Mouse (Mus musculus): ENCODE measurements around the gene Ackr3. TPM values are rescaled to one million over a fixed set of nuclear protein-coding genes. Genes with fewer than 3 reads are reported as not detected.

Ackr3 gene
- polyA plus RNA-seq, 1 experiment from 2014 or later, result 48.5 TPM

DNA sequence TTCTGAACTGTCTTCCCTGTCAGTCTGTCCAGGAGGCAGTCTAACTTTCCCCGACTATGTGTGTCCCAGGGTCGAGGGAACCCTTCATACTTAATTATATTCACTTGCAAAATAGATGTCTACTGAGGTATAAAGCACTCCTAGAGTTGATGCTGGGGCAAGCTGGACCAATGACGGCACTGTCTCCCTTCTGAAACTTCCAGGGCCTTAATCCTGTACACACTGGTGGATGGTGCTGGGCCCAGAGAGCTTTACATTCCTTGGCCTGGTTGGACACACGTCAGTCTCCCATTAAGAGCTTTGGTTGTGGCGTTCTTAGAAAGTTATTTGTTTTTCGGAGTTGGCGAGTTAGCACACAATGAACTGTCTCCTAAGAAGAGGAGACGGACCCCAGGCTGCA lies 42.3 kb downstream of the Ackr3 start:
- WGBS, result 69% methylated on average over 8 of the region's 8 CpGs
- H3K4me1 ChIP-seq, result peaks cover 25% of the 10 kb centered on the region
- H3K27ac ChIP-seq, result no peak overlapping the region

DNA sequence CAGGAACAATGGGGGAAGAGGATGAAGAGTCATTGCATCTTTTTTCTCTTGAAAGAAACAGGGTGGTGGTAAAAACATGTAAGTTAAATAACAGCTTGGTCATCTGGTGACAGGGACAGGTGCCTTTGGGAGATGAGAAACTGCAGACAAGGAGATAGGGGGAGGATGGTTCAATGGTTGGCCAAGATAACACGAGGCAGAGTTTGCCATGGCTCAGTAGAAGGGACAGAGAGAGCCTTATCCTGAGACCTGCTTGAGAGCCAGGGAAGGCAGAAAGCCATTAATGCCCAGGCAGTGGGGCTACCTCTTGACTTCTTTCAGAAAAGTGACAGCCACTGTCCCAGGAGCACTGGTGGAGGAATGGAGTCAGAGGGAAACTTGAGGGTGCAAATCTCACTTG lies 43.0 kb downstream of the Ackr3 start:
- H3K36me3 ChIP-seq, result no peaks in the 10 kb centered on the region
- no peaks in the 10 kb centered on the region for H3K27me3 ChIP-seq
- H3K27ac ChIP-seq, result no peak overlapping the region
- no peak for ATAC-seq (ENCODE audit: insufficient number of reproducible peaks, insufficient read depth, low FRiP score, low TSS enrichment, low read depth)
- 78% methylated on average over 1 of the region's 1 CpGs for WGBS
- H3K4me3 ChIP-seq, result no peak overlapping the region
- peaks cover 33% of the 10 kb centered on the region for H3K4me1 ChIP-seq
- H3K4me2 ChIP-seq, result no peak overlapping the region
- H3K9me3 ChIP-seq, result no peaks in the 10 kb centered on the region
- no peak overlapping the region for H3K9ac ChIP-seq

More for the DNA sequence above, 42.3 kb downstream of the Ackr3 start:
- Histone ChIP-seq H3K4me3 (no peak overlapping the region), H3K27me3 (no peaks in the 10 kb centered on the region), H3K4me2 (no peak overlapping the region), H3K9ac (no peak overlapping the region), H3K9me3 (no peaks in the 10 kb centered on the region), H3K36me3 (no peaks in the 10 kb centered on the region)
- ATAC-seq (ENCODE audit: insufficient number of reproducible peaks, insufficient read depth, low FRiP score, low TSS enrichment, low read depth), result no peak

- Histone ChIP-seq H3K4me2 (no peak overlapping the region), H3K9me3 (no peaks in the 10 kb centered on the region), H3K36me3 (no peaks in the 10 kb centered on the region), H3K4me3 (no peak overlapping the region), H3K27ac (no peak overlapping the region), H3K27me3 (no peaks in the 10 kb centered on the region), H3K4me1 (peaks cover 35% of the 10 kb centered on the region), H3K9ac (no peak overlapping the region)
- WGBS, result 71% methylated on average over 4 of the region's 4 CpGs
- no peak for ATAC-seq (ENCODE audit: insufficient number of reproducible peaks, insufficient read depth, low FRiP score, low TSS enrichment, low read depth)
These were observed 43.5 kb downstream of the Ackr3 start for GRCm38 (mm10) chr1:90247234-90247633.

DNA sequence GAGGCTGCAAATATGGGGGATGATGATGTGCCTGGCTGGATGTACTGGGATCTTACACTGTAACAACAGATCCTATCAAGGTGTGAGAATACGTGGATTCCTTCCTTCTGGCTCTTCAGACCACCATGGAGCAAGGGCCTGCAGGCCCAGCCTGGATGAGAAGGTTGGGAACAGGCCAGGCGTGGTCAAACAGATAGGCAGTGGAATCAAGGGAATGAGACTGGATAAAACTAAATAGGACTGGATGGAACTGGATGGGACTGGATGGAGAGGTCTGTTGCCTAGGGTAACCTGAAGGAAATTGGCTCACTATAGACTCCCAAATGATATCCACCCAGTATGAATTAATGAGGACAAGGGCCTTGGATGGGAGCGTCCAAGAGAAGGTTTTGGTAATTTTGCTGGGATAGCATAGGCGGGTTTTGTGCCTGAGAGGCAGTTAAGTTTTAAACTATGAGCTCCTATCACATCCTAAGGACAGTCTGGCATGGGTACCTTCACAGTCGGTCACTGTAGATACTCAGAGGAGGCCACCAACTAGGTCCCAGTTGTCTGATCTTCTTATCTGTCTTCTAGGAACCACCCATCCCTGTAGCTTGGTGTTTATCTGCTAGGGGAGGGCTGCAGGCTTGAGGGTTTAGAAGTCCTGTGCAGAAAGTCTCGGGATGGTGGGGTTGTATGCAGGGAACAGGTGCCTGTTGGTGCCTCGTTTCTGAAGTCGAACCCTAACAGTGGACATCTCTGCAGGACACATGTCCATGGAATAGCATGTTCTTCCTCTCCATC lies 44.2 kb downstream of the Ackr3 start:
- Histone ChIP-seq H3K4me1 (peaks cover 42% of the 10 kb centered on the region), H3K4me3 (no peak overlapping the region), H3K9me3 (no peaks in the 10 kb centered on the region), H3K27ac (no peak overlapping the region), H3K4me2 (no peak overlapping the region), H3K36me3 (no peaks in the 10 kb centered on the region), H3K27me3 (no peaks in the 10 kb centered on the region), H3K9ac (no peak overlapping the region)
- no peak for ATAC-seq (ENCODE audit: insufficient number of reproducible peaks, insufficient read depth, low FRiP score, low TSS enrichment, low read depth)
- WGBS, result 88% methylated on average over 8 of the region's 8 CpGs

DNA sequence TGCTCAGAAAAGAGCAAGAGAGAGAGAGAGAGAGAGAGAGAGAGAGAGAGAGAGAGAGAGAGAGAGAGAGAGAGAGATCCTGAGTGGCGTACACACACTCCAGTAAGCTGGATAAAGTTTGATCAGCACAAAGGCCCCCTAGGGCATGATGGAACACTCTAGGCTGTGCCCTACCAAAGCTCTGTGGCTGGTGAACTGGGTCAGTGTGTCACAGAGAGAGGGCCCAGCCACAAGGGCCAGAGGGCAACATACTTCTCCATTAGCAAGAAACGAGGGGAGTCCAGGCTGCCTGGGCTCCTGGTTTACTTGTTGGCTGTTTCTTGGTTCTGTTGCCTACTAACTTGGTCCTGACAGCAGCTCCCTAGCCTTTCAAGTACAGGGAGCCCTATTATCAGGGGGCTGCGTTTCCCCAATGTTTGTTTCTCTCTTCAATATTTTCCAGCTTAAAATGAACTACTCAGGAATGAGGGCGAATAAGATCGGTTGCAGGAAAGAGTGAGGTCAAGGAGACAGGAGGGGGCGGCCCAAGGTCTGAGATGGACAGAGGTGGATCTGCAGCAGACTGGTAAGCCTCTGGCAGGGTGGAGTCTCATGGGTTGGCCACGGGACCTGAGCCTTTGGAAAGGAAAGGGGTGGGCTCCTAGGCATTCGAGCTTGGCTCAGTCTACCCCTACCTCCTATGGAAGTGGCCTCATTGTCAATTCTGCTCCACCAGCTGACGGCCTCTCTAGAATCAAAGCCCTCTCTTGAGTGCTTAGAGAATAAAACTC lies 45.4 kb downstream of the Ackr3 start:
- 77% methylated on average over 9 of the region's 9 CpGs for WGBS

GRCm38 (mm10) chr1:90250419-90250818 lies 46.6 kb downstream of the Ackr3 start:
- no peaks in the 10 kb centered on the region for H3K9me3 ChIP-seq
- no peak overlapping the region for H3K27ac ChIP-seq
- ATAC-seq (ENCODE audit: insufficient number of reproducible peaks, insufficient read depth, low FRiP score, low TSS enrichment, low read depth), result no peak
- H3K9ac ChIP-seq, result no peak overlapping the region
- H3K4me1 ChIP-seq, result peaks cover 45% of the 10 kb centered on the region
- H3K27me3 ChIP-seq, result no peaks in the 10 kb centered on the region
- H3K4me2 ChIP-seq, result no peak overlapping the region
- no peak overlapping the region for H3K4me3 ChIP-seq
- no peaks in the 10 kb centered on the region for H3K36me3 ChIP-seq
- WGBS, result 75% methylated on average over 6 of the region's 6 CpGs

More for the DNA sequence above, 45.4 kb downstream of the Ackr3 start:
- H3K4me2 ChIP-seq, result no peak overlapping the region
- H3K4me3 ChIP-seq, result no peak overlapping the region
- no peaks in the 10 kb centered on the region for H3K36me3 ChIP-seq
- peaks cover 47% of the 10 kb centered on the region for H3K4me1 ChIP-seq
- H3K27me3 ChIP-seq, result no peaks in the 10 kb centered on the region
- no peaks in the 10 kb centered on the region for H3K9me3 ChIP-seq
- H3K27ac ChIP-seq, result no peak overlapping the region
- no peak for ATAC-seq (ENCODE audit: insufficient number of reproducible peaks, insufficient read depth, low FRiP score, low TSS enrichment, low read depth)
- H3K9ac ChIP-seq, result no peak overlapping the region

- H3K27ac ChIP-seq, result no peak overlapping the region; the same call in 1 of the 2 replicates
- 54% methylated on average over 3 of the region's 3 CpGs for WGBS
These were observed 47.4 kb downstream of the Ackr3 start for GRCm38 (mm10) chr1:90251156-90251555.

GRCm38 (mm10) chr1:90253465-90253864 lies 49.7 kb downstream of the Ackr3 start:
- H3K4me1 ChIP-seq, result peaks cover 62% of the 10 kb centered on the region
- no peaks in the 10 kb centered on the region for H3K27me3 ChIP-seq
- ATAC-seq (ENCODE audit: insufficient number of reproducible peaks, insufficient read depth, low FRiP score, low TSS enrichment, low read depth), result no peak
- no peaks in the 10 kb centered on the region for H3K9me3 ChIP-seq
- no peak overlapping the region for H3K9ac ChIP-seq
- H3K4me2 ChIP-seq, result no peak overlapping the region
- no peaks in the 10 kb centered on the region for H3K36me3 ChIP-seq
- WGBS, result 83% methylated on average over 10 of the region's 10 CpGs
- H3K4me3 ChIP-seq, result no peak overlapping the region
- no peak overlapping the region for H3K27ac ChIP-seq

More at GRCm38 (mm10) chr1:90251156-90251555, 47.4 kb downstream of the Ackr3 start:
- H3K4me3 ChIP-seq, result no peak overlapping the region
- no peak overlapping the region for H3K4me2 ChIP-seq
- H3K36me3 ChIP-seq, result no peaks in the 10 kb centered on the region
- H3K4me1 ChIP-seq, result peaks cover 44% of the 10 kb centered on the region
- H3K9me3 ChIP-seq, result no peaks in the 10 kb centered on the region
- ATAC-seq (ENCODE audit: insufficient number of reproducible peaks, insufficient read depth, low FRiP score, low TSS enrichment, low read depth), result no peak
- H3K9ac ChIP-seq, result no peak overlapping the region
- no peaks in the 10 kb centered on the region for H3K27me3 ChIP-seq

GRCm38 (mm10) chr1:90258253-90258887 lies 54.6 kb downstream of the Ackr3 start:
- no peak overlapping the region for H3K4me2 ChIP-seq
- H3K9ac ChIP-seq, result no peak overlapping the region
- peak overlapping the region; percentile 62 for H3K27ac ChIP-seq
- peaks cover 33% of the 10 kb centered on the region for H3K4me1 ChIP-seq
- no peak overlapping the region for H3K4me3 ChIP-seq
- no peak for ATAC-seq (ENCODE audit: insufficient number of reproducible peaks, insufficient read depth, low FRiP score, low TSS enrichment, low read depth)
- H3K9me3 ChIP-seq, result no peaks in the 10 kb centered on the region
- no peaks in the 10 kb centered on the region for H3K36me3 ChIP-seq
- 59% methylated on average over 11 of the region's 11 CpGs for WGBS
- H3K27me3 ChIP-seq, result no peaks in the 10 kb centered on the region

DNA sequence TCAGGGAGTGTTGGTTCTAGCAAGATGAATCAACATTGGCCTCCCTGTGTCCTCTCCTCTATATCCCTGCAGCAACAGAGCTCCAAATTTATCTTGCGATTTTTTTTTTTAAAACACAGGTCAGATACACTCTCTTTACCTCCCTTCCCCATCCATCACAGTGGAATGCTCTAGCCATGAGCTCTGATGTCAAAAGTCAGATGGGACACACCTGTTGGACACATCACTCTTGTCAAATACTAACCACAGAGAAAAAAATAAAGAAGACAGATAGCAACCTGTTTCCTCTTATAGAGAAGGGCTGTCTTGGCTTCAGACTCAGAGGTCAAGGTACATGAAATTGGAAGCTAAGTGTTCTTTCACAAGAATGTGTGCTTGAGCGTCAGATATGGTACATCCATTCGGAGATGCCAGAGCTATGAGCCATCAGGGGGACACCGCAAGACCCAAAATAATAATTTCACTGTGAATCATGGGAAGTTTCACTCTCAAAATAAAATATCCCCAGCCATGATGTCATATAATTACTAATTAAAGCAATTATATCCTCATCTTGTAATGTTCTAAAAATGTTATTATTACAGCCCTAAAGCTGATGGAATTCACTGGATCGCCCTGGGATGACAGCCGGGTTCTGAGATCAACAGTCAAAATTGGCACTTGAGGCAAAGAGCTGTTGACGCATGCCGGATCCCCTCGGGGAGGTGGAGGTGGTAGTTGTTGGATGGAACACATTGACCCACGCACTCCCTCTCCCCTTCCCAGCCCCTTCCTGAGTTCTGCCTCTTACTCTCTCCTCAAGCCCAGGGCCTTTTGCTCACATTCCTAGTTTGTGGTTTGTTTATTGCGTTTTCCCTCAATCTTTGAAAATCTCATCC lies 57.2 kb downstream of the Ackr3 start:
- WGBS, result 85% methylated on average over 11 of the region's 11 CpGs
- Histone ChIP-seq H3K4me1 (peaks cover 31% of the 10 kb centered on the region), H3K36me3 (no peaks in the 10 kb centered on the region), H3K27me3 (no peaks in the 10 kb centered on the region), H3K27ac (no peak overlapping the region), H3K4me3 (no peak overlapping the region), H3K9me3 (no peaks in the 10 kb centered on the region), H3K9ac (no peak overlapping the region), H3K4me2 (no peak overlapping the region)
- no peak for ATAC-seq (ENCODE audit: insufficient number of reproducible peaks, insufficient read depth, low FRiP score, low TSS enrichment, low read depth)

DNA sequence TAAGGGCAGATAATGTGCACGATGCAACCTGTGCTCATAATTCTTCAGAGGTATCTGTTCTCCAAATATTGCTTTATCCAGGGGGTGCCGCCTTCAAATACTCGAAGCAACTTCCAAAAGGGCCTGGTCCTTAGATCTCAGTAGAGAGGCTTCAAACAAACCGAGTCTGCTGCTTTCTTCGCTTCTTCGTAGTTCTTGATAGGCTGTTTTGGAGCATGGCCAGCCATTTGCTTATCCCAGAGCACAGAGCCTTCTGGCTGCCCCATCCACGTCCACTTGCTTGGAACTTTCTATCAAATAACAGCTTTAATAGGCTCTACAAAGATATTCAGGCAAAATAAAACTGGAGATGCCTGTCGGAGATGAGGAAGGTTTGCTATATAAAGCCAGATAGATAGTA lies 58.6 kb downstream of the Ackr3 start:
- Histone ChIP-seq H3K27me3 (peaks cover 3% of the 10 kb centered on the region; the same call in 1 of the 2 replicates), H3K4me2 (no peak overlapping the region), H3K27ac (no peak overlapping the region), H3K36me3 (no peaks in the 10 kb centered on the region), H3K4me1 (peaks cover 18% of the 10 kb centered on the region), H3K9ac (no peak overlapping the region), H3K4me3 (no peak overlapping the region), H3K9me3 (no peaks in the 10 kb centered on the region)
- WGBS, result 84% methylated on average over 8 of the region's 8 CpGs
- no peak for ATAC-seq (ENCODE audit: insufficient number of reproducible peaks, insufficient read depth, low FRiP score, low TSS enrichment, low read depth)

Data from embryonic facial prominence, embryonic 13.5 days (tissue).